Mouse (Mus musculus): ENCODE measurements around the gene Clasrp. TPM values are rescaled to one million over a fixed set of nuclear protein-coding genes. Genes with fewer than 3 reads are reported as not detected.
"Not testable (repeated sequence)": the region's sequence is repeated elsewhere in the genome, so short reads cannot be mapped to it uniquely, and the experiment has no call there.

The Clasrp gene
- polyA plus RNA-seq, 1 experiment from 2014 or later = 32.5 TPM

- Histone ChIP-seq H3K9ac (ENCODE audit: low read depth, low read length) (no peak overlapping the region), H3K27me3 (replicated peaks; ENCODE audit: control insufficient read depth, insufficient read depth, low read length) (no peaks in the 10 kb centered on the region), H3K4me3 (ENCODE audit: low read length) (no peak overlapping the region), H3K4me1 (ENCODE audit: control insufficient read depth, insufficient read depth, low read length) (peaks cover 4% of the 10 kb centered on the region; the same call in 1 of the 2 replicates), H3K9me3 (ENCODE audit: control insufficient read depth, low read length) (no peaks in the 10 kb centered on the region), H3K27ac (ENCODE audit: low read length) (no peak overlapping the region), H3K4me2 (ENCODE audit: low read depth, low read length) (no peak overlapping the region), H3K36me3 (ENCODE audit: control insufficient read depth, insufficient read depth, low read length) (peaks cover 2% of the 10 kb centered on the region; the same call in 1 of the 2 replicates)
- 79% methylated on average over 12 of the region's 12 CpGs for WGBS
- peak; percentile 78 for ATAC-seq
Measured at GRCm38 (mm10) chr7:19615036-19615577, 10.8 kb upstream of the Clasrp start.

- no peak for ATAC-seq
- H3K27ac ChIP-seq (ENCODE audit: low read length) = no peak overlapping the region
- H3K9me3 ChIP-seq (ENCODE audit: control insufficient read depth, low read length) = no peaks in the 10 kb centered on the region
- WGBS = 84% methylated on average over 5 of the region's 5 CpGs
- H3K36me3 ChIP-seq (ENCODE audit: control insufficient read depth, insufficient read depth, low read length) = peaks cover 2% of the 10 kb centered on the region; the same call in 1 of the 2 replicates
- no peak overlapping the region for H3K4me3 ChIP-seq (ENCODE audit: low read length)
- no peak overlapping the region for H3K4me2 ChIP-seq (ENCODE audit: low read depth, low read length)
- no peaks in the 10 kb centered on the region for H3K27me3 ChIP-seq (replicated peaks; ENCODE audit: control insufficient read depth, insufficient read depth, low read length)
- H3K9ac ChIP-seq (ENCODE audit: low read depth, low read length) = no peak overlapping the region
- H3K4me1 ChIP-seq (ENCODE audit: control insufficient read depth, insufficient read depth, low read length) = no peaks in the 10 kb centered on the region
Measured at GRCm38 (mm10) chr7:19610969-19611368, 6.7 kb upstream of the Clasrp start.

GRCm38 (mm10) chr7:19609641-19610332 is 5.5 kb upstream of the Clasrp start:
- H3K9me3 ChIP-seq (ENCODE audit: control insufficient read depth, low read length) = no peaks in the 10 kb centered on the region
- ATAC-seq = peak; percentile 83
- H3K4me3 ChIP-seq (ENCODE audit: low read length) = no peak overlapping the region
- no peaks in the 10 kb centered on the region for H3K4me1 ChIP-seq (ENCODE audit: control insufficient read depth, insufficient read depth, low read length)
- H3K4me2 ChIP-seq (ENCODE audit: low read depth, low read length) = no peak overlapping the region
- peaks cover 2% of the 10 kb centered on the region; the same call in 1 of the 2 replicates for H3K36me3 ChIP-seq (ENCODE audit: control insufficient read depth, insufficient read depth, low read length)
- no peak overlapping the region for H3K27ac ChIP-seq (ENCODE audit: low read length)
- H3K27me3 ChIP-seq (replicated peaks; ENCODE audit: control insufficient read depth, insufficient read depth, low read length) = no peaks in the 10 kb centered on the region
- no peak overlapping the region for H3K9ac ChIP-seq (ENCODE audit: low read depth, low read length)
- 85% methylated on average over 12 of the region's 12 CpGs for WGBS

- WGBS = 79% methylated on average over 5 of the region's 5 CpGs
- H3K4me3 ChIP-seq (ENCODE audit: low read length) = no peak overlapping the region
- peaks cover 9% of the 10 kb centered on the region for H3K4me1 ChIP-seq (ENCODE audit: control insufficient read depth, insufficient read depth, low read length)
- H3K4me2 ChIP-seq (ENCODE audit: low read depth, low read length) = no peak overlapping the region
- ATAC-seq = no peak
- H3K9me3 ChIP-seq (ENCODE audit: control insufficient read depth, low read length) = no peaks in the 10 kb centered on the region
- H3K36me3 ChIP-seq (ENCODE audit: control insufficient read depth, insufficient read depth, low read length) = no peaks in the 10 kb centered on the region
- no peak overlapping the region for H3K27ac ChIP-seq (ENCODE audit: low read length)
- no peak overlapping the region for H3K9ac ChIP-seq (ENCODE audit: low read depth, low read length)
- no peaks in the 10 kb centered on the region for H3K27me3 ChIP-seq (replicated peaks; ENCODE audit: control insufficient read depth, insufficient read depth, low read length)
Measured at GRCm38 (mm10) chr7:19607291-19607690, 3.0 kb upstream of the Clasrp start.

- not testable (repeated sequence) for H3K9ac ChIP-seq (ENCODE audit: low read depth, low read length)
- H3K27ac ChIP-seq (ENCODE audit: low read length) = peak overlapping the region; percentile 20; the same call in 1 of the 2 replicates
Measured at GRCm38 (mm10) chr7:19604606-19605214, 424 bp upstream of the Clasrp start.

GRCm38 (mm10) chr7:19603055-19603454 is 1.2 kb downstream of the Clasrp start:
- 76% methylated on average over 12 of the region's 12 CpGs for WGBS
- H3K4me1 ChIP-seq (ENCODE audit: control insufficient read depth, insufficient read depth, low read length) = peaks cover 19% of the 10 kb centered on the region

More at GRCm38 (mm10) chr7:19604606-19605214, 424 bp upstream of the Clasrp start:
- not testable (repeated sequence) for H3K27me3 ChIP-seq (replicated peaks; ENCODE audit: control insufficient read depth, insufficient read depth, low read length); H3K36me3 ChIP-seq (ENCODE audit: control insufficient read depth, insufficient read depth, low read length); H3K9me3 ChIP-seq (ENCODE audit: control insufficient read depth, low read length)
- 58% methylated on average over 10 of the region's 10 CpGs for WGBS
- Histone ChIP-seq H3K4me2 (ENCODE audit: low read depth, low read length) (peak overlapping the region; percentile 30), H3K4me3 (ENCODE audit: low read length) (peak overlapping the region; percentile 94), H3K4me1 (ENCODE audit: control insufficient read depth, insufficient read depth, low read length) (peaks cover 19% of the 10 kb centered on the region)
- peak; percentile 36; the same call in 1 of the 2 replicates for ATAC-seq

GRCm38 (mm10) chr7:19600562-19600961 is 3.7 kb downstream of the Clasrp start:
- ATAC-seq = no peak
- Histone ChIP-seq H3K4me1 (ENCODE audit: control insufficient read depth, insufficient read depth, low read length) (peaks cover 19% of the 10 kb centered on the region), H3K4me3 (ENCODE audit: low read length) (no peak overlapping the region), H3K9ac (ENCODE audit: low read depth, low read length) (0 out of 2 replicates have a peak overlapping the region, but pooled peaks have one; percentile 5), H3K27me3 (replicated peaks; ENCODE audit: control insufficient read depth, insufficient read depth, low read length) (no peaks in the 10 kb centered on the region), H3K9me3 (ENCODE audit: control insufficient read depth, low read length) (no peaks in the 10 kb centered on the region), H3K27ac (ENCODE audit: low read length) (no peak overlapping the region), H3K4me2 (ENCODE audit: low read depth, low read length) (no peak overlapping the region; the same call in 1 of the 2 replicates), H3K36me3 (ENCODE audit: control insufficient read depth, insufficient read depth, low read length) (peaks cover 10% of the 10 kb centered on the region)
- WGBS = 63% methylated on average over 5 of the region's 5 CpGs

More at GRCm38 (mm10) chr7:19603055-19603454, 1.2 kb downstream of the Clasrp start:
- Histone ChIP-seq H3K9me3 (ENCODE audit: control insufficient read depth, low read length) (no peaks in the 10 kb centered on the region), H3K27me3 (replicated peaks; ENCODE audit: control insufficient read depth, insufficient read depth, low read length) (no peaks in the 10 kb centered on the region), H3K27ac (ENCODE audit: low read length) (no peak overlapping the region), H3K4me3 (ENCODE audit: low read length) (peak overlapping the region; percentile 94), H3K36me3 (ENCODE audit: control insufficient read depth, insufficient read depth, low read length) (peaks cover 7% of the 10 kb centered on the region; the same call in 1 of the 2 replicates), H3K4me2 (ENCODE audit: low read depth, low read length) (peak overlapping the region; percentile 70), H3K9ac (ENCODE audit: low read depth, low read length) (peak overlapping the region; percentile 98)
- ATAC-seq = no peak

GRCm38 (mm10) chr7:19593061-19593730 is 11.1 kb downstream of the Clasrp start:
- H3K4me3 ChIP-seq (ENCODE audit: low read length) = no peak overlapping the region
- no peak overlapping the region for H3K27ac ChIP-seq (ENCODE audit: low read length)
- H3K36me3 ChIP-seq (ENCODE audit: control insufficient read depth, insufficient read depth, low read length) = peaks cover 42% of the 10 kb centered on the region
- H3K4me1 ChIP-seq (ENCODE audit: control insufficient read depth, insufficient read depth, low read length) = no peaks in the 10 kb centered on the region
- 88% methylated on average over 10 of the region's 10 CpGs for whole genome bisulfite sequencing
- no peaks in the 10 kb centered on the region for H3K27me3 ChIP-seq (replicated peaks; ENCODE audit: control insufficient read depth, insufficient read depth, low read length)
- no peak overlapping the region for H3K9ac ChIP-seq (ENCODE audit: low read depth, low read length)
- no peaks in the 10 kb centered on the region for H3K9me3 ChIP-seq (ENCODE audit: control insufficient read depth, low read length)
- ATAC-seq = no peak
- no peak overlapping the region for H3K4me2 ChIP-seq (ENCODE audit: low read depth, low read length)

GRCm38 (mm10) chr7:19589917-19590316 is 14.4 kb downstream of the Clasrp start:
- Histone ChIP-seq H3K9ac (ENCODE audit: low read depth, low read length) (no peak overlapping the region), H3K9me3 (ENCODE audit: control insufficient read depth, low read length) (no peaks in the 10 kb centered on the region), H3K4me1 (ENCODE audit: control insufficient read depth, insufficient read depth, low read length) (no peaks in the 10 kb centered on the region), H3K27me3 (replicated peaks; ENCODE audit: control insufficient read depth, insufficient read depth, low read length) (no peaks in the 10 kb centered on the region), H3K4me3 (ENCODE audit: low read length) (no peak overlapping the region), H3K4me2 (ENCODE audit: low read depth, low read length) (no peak overlapping the region), H3K36me3 (ENCODE audit: control insufficient read depth, insufficient read depth, low read length) (peaks cover 58% of the 10 kb centered on the region), H3K27ac (ENCODE audit: low read length) (no peak overlapping the region)
- 62% methylated on average over 3 of the region's 3 CpGs for WGBS
- peak; percentile 63 for ATAC-seq
